Mouse (Mus musculus): Measurements from ENCODE around the gene 1110008L16Rik.

DNA sequence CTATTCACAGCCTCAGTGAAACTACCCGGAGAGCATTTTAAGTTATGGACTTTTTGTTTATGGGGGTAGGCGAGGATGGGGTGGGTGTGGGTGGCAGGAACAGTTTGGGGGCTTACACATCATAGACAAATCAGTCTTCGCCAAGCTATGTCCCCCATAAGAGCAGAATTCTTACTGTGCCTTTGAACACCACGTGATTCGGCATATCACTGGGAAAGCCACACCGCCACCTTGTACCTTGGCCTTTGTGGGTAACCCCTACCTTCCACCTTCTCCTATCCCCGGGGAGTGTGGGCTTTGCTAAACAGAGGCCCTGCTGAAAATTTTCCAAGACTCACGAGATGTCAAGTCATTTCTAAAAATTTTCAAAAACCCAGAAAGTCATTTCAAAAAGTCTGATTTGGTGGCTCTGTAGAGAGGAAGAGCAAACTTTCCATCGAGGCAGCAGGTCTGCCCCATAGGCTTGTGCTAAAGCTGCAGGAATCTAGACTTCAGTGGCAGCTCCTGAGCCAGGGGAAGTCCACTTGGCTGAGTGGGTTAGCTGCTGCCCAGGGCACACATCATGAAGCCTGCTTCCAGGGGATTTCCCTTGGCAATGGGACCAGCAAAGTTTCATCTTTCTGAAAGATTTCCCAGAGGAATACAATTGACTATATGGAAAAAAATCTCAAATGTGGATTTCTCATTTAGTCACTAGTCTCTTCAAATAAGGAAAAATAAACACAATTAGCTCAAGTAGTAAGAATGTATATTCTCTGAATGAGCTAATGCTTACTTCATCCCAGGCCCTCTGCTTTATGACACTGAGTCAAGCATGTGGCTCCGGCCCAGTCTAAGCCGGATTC lies 93.6 kb downstream of the 1110008L16Rik start:
- TF ChIP-seq EP300 (IDR thresholded peaks at IDR 0.05; ENCODE audit: low read depth) (no peak), CTCF (IDR thresholded peaks at IDR 0.05; ENCODE audit: low read depth) (no peak)

Measured in liver, embryonic 14.5 days (tissue).